Mouse (Mus musculus): ENCODE measurements around the gene Bdkrb1. TPM values are rescaled to one million over a fixed set of nuclear protein-coding genes. Genes with fewer than 3 reads are reported as not detected.

Bdkrb1 gene
- polyA plus RNA-seq, 1 experiment from 2014 or later, result 0.44 TPM

DNA sequence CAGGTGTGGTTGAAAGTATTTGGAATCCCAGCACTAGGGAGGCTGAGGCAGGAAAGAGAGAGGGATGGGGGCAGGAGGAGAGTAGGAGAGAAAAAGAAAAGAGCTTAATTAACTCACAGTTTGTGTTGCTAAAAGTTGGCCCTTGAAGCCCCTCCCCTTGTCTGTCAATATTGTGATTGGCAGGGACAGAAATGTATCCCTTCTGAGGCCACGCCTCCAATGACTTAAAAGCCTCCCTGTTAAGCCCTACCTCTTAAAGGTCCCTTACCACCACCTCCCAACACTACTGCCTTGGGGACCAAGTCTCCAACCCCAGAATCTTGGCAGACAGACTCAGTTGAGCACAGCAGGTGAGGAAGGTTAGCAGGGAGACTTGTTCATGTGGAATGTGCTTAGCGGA lies 30.3 kb upstream of the Bdkrb1 start:
- Histone ChIP-seq H3K4me3 (replicated peaks) (no peak overlapping the region), H3K27me3 (replicated peaks) (no peaks in the 10 kb centered on the region), H3K4me2 (no peak overlapping the region), H3K9me3 (no peaks in the 10 kb centered on the region), H3K27ac (no peak overlapping the region), H3K9ac (no peak overlapping the region), H3K4me1 (no peaks in the 10 kb centered on the region), H3K36me3 (no peaks in the 10 kb centered on the region)
- no peak for ATAC-seq (ENCODE audit: insufficient read depth, low FRiP score, low read depth)
- WGBS, result 86% methylated on average over 2 of the region's 2 CpGs

DNA sequence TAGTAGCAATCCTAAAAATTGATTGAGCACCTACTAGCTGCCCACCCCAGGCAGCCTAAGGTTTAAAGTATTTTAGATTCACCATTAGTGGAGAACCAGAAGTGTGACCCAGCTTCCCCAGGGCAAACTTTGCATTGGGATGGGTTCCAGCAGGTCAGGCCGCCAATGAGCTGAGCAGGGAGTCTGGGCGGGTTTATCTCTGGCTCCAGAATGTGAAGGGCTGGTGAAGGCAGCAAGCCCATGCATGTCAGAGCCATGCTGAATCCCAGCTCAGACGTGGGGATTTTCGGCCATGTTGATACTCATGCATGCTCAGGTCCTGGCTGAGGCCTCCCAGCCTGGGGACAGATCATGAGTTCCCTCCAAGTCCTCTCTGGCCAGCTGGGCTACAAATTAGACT lies 28.5 kb upstream of the Bdkrb1 start:
- Histone ChIP-seq H3K4me1 (no peaks in the 10 kb centered on the region), H3K9me3 (no peaks in the 10 kb centered on the region), H3K27me3 (replicated peaks) (no peaks in the 10 kb centered on the region), H3K9ac (no peak overlapping the region), H3K4me2 (no peak overlapping the region), H3K36me3 (no peaks in the 10 kb centered on the region), H3K27ac (no peak overlapping the region), H3K4me3 (replicated peaks) (no peak overlapping the region)
- WGBS, result 82% methylated on average over 4 of the region's 4 CpGs
- no peak for ATAC-seq (ENCODE audit: insufficient read depth, low FRiP score, low read depth)

DNA sequence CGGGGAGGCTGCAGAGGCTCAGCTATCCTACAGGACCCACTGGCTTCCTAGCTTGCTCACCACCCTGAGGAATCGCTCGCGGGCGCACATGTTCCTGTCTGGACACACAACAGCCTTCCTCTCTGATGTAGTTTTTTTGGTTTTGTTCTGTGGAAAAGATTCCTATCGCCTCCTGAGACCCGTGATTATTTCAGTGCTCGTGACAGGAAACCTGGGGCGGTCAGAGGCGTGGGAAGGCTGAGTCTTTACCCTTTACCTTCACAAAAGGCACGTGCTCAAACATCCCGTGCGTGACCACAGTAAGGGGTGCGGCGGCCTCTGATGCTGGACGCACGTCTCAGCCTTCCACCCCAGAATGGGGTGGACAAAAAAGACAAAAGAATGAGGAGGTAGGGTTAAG lies 22.4 kb upstream of the Bdkrb1 start:
- H3K9ac ChIP-seq, result no peak overlapping the region
- H3K36me3 ChIP-seq, result no peaks in the 10 kb centered on the region
- no peaks in the 10 kb centered on the region for H3K9me3 ChIP-seq
- no peaks in the 10 kb centered on the region for H3K27me3 ChIP-seq (replicated peaks)
- peaks cover 15% of the 10 kb centered on the region for H3K4me1 ChIP-seq
- H3K27ac ChIP-seq, result no peak overlapping the region
- ATAC-seq (ENCODE audit: insufficient read depth, low FRiP score, low read depth), result no peak
- H3K4me3 ChIP-seq (replicated peaks), result no peak overlapping the region
- 73% methylated on average over 17 of the region's 17 CpGs for WGBS
- H3K4me2 ChIP-seq, result no peak overlapping the region

DNA sequence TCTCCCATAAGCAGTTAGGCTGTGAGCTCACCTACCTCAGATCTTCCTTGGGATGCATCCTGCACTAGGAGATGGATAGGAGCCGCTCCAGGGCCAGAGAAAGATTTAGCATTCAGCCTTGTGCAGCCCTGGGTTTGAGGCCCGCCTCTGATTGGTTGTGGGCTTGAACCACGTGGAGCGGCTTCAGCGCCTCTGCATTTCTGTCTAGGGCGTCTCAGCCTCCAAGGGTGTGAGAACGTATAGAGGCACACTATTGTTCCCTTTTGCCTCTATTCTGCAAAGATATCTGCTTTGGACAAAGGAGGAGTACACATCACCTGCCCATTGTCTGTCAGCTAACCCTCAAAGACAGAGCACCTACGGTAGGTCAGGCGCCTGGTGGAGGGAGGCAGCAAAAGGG lies 20.4 kb upstream of the Bdkrb1 start:
- no peak overlapping the region for H3K4me2 ChIP-seq
- no peaks in the 10 kb centered on the region for H3K36me3 ChIP-seq
- 65% methylated on average over 9 of the region's 9 CpGs for WGBS
- no peaks in the 10 kb centered on the region for H3K9me3 ChIP-seq
- H3K4me3 ChIP-seq (replicated peaks), result no peak overlapping the region
- H3K9ac ChIP-seq, result no peak overlapping the region
- no peaks in the 10 kb centered on the region for H3K27me3 ChIP-seq (replicated peaks)
- H3K27ac ChIP-seq, result peak overlapping the region; percentile 35; the same call in 1 of the 2 replicates
- peaks cover 15% of the 10 kb centered on the region for H3K4me1 ChIP-seq
- no peak for ATAC-seq (ENCODE audit: insufficient read depth, low FRiP score, low read depth)

DNA sequence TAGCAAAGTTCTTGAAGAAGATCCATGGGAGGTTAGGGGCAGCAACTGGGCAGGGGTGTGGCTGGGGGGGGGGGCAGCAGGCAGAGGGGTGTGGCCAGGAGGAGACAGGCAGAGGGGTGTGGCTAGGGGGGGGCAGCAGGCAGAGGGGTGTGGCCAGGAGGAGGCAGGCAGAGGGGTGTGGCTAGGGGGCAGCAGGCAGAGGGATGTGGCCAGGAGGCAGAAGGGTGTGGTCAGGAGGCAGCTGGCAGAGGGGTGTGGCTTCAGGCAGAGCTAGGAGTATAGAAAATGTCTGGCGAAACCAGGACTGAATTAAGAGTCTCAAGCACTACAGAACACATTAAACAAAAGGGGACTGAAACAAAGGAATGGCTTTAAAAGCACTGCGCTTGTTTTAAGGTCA lies 19.4 kb upstream of the Bdkrb1 start:
- Histone ChIP-seq H3K4me1 (peaks cover 15% of the 10 kb centered on the region), H3K4me3 (replicated peaks) (no peak overlapping the region), H3K4me2 (peak overlapping the region; percentile 26; the same call in 1 of the 2 replicates), H3K36me3 (no peaks in the 10 kb centered on the region), H3K9ac (no peak overlapping the region), H3K27me3 (replicated peaks) (no peaks in the 10 kb centered on the region), H3K9me3 (no peaks in the 10 kb centered on the region), H3K27ac (peak overlapping the region; percentile 3; the same call in 1 of the 2 replicates)
- 17% methylated on average over 2 of the region's 2 CpGs for WGBS
- ATAC-seq (ENCODE audit: insufficient read depth, low FRiP score, low read depth), result peak; percentile 70

DNA sequence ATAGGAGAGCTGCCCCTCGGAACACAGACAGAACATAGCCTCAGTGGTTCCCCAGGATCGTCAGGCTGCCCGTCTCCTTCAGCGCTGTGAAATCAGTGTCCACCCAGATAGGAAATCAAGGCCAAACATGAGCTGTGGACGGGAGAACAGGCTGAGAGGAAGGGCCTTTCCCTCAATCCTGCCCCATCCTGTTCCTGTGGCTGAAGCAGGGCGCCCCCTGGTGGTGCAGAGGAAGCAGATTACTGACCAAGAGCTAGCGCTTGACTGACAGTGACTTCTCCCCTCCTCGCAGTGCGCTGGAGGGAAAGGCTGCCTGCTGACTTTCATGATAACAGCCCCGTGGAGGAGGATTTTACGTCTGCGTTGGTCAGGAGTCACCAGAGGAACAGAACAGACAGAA lies 18.0 kb upstream of the Bdkrb1 start:
- Histone ChIP-seq H3K9me3 (no peaks in the 10 kb centered on the region), H3K27me3 (replicated peaks) (no peaks in the 10 kb centered on the region), H3K4me3 (replicated peaks) (no peak overlapping the region), H3K4me1 (peaks cover 15% of the 10 kb centered on the region), H3K9ac (no peak overlapping the region), H3K36me3 (no peaks in the 10 kb centered on the region), H3K4me2 (no peak overlapping the region), H3K27ac (no peak overlapping the region)
- 20% methylated on average over 12 of the region's 12 CpGs for WGBS
- no peak for ATAC-seq (ENCODE audit: insufficient read depth, low FRiP score, low read depth)

DNA sequence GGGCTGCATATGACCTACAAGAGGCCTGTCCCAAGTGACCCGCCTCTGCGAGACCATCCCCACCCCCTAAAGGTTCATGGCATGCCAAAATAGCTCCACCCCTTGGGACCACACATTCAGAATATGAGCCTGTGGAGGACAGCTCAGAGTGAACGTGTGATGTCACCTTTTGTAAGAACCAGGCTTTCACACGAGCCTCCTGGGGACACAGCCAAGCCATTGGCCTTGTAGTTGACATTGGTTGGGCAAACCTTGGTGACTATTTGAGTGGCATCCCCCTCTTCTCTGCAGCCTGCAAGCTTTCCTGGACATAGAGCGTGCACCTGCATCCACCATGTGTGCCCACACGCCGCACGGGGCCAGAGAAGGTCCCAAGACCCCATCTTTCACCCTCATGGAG lies 15.4 kb upstream of the Bdkrb1 start:
- H3K36me3 ChIP-seq, result no peaks in the 10 kb centered on the region
- H3K9ac ChIP-seq, result no peak overlapping the region
- peaks cover 14% of the 10 kb centered on the region for H3K4me1 ChIP-seq
- no peaks in the 10 kb centered on the region for H3K27me3 ChIP-seq (replicated peaks)
- no peaks in the 10 kb centered on the region for H3K9me3 ChIP-seq
- WGBS, result 86% methylated on average over 8 of the region's 8 CpGs
- no peak overlapping the region for H3K4me3 ChIP-seq (replicated peaks)
- H3K4me2 ChIP-seq, result no peak overlapping the region
- H3K27ac ChIP-seq, result no peak overlapping the region
- ATAC-seq (ENCODE audit: insufficient read depth, low FRiP score, low read depth), result no peak

DNA sequence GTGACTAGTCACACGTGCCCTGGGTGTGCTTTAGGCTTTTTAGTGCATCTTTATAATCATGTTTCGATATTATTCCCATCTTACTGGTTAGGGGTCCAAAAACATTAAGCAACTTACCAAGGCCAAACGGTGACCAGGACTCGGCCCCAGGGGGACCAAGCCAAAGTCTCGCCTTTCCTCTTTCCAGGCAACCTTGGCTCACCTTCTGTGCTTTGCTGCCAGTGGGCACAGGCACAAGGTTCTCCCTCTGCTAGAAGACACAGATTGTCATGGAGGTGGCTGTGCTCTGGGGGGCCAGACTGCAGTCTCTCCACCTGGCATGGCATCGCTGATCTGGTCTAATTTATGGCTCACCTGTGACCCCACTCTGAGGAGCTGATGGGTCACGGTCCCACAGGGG lies 12.1 kb upstream of the Bdkrb1 start:
- no peak overlapping the region for H3K4me2 ChIP-seq
- 82% methylated on average over 7 of the region's 7 CpGs for WGBS
- no peaks in the 10 kb centered on the region for H3K27me3 ChIP-seq (replicated peaks)
- no peak overlapping the region for H3K9ac ChIP-seq
- ATAC-seq (ENCODE audit: insufficient read depth, low FRiP score, low read depth), result no peak
- H3K27ac ChIP-seq, result no peak overlapping the region
- no peaks in the 10 kb centered on the region for H3K36me3 ChIP-seq
- H3K4me1 ChIP-seq, result no peaks in the 10 kb centered on the region
- H3K9me3 ChIP-seq, result no peaks in the 10 kb centered on the region
- no peak overlapping the region for H3K4me3 ChIP-seq (replicated peaks)

DNA sequence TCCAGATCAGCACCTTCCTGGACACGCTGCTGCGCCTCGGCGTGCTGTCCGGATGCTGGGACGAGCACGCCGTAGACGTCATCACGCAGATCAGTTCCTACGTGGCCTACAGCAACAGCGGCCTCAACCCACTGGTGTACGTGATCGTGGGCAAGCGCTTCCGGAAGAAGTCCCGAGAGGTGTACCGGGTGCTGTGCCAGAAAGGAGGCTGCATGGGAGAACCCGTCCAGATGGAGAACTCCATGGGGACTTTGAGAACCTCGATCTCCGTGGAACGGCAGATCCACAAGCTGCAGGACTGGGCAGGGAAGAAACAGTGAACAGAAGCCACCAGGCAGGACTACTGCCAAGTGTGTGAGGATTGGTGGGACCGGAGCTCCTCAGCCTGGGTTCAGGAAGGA lies 10.5 kb upstream of the Bdkrb1 start:
- no peak for ATAC-seq (ENCODE audit: insufficient read depth, low FRiP score, low read depth)
- Histone ChIP-seq H3K36me3 (no peaks in the 10 kb centered on the region), H3K27ac (no peak overlapping the region), H3K27me3 (replicated peaks) (no peaks in the 10 kb centered on the region), H3K4me3 (replicated peaks) (no peak overlapping the region), H3K4me2 (no peak overlapping the region), H3K4me1 (no peaks in the 10 kb centered on the region), H3K9me3 (no peaks in the 10 kb centered on the region), H3K9ac (no peak overlapping the region)
- WGBS, result 92% methylated on average over 23 of the region's 23 CpGs

DNA sequence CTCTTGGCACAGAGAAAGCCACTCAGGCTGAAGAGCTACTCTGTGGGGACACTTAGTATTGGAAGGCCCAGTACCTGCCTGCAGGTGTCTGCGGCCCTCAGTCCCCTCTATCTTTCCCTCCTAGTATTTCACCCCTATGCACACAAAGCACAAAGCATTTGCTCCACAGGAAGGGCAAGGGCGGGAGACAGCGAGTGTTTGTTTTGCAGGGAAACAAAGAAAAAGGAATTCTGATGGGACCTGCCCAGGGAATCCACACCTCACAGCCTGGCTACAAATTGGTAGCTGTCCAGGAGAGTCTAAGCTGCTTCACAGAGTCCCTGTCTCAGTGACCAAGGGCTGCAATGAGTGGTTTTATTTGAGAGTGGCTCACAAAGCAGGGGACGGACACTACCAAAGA lies 9.4 kb upstream of the Bdkrb1 start:
- H3K4me3 ChIP-seq (replicated peaks), result no peak overlapping the region
- H3K4me1 ChIP-seq, result 0 out of 2 replicates have a peak, but pooled peaks cover 6% of the 10 kb centered on the region
- no peak overlapping the region for H3K9ac ChIP-seq
- no peak for ATAC-seq (ENCODE audit: insufficient read depth, low FRiP score, low read depth)
- H3K4me2 ChIP-seq, result no peak overlapping the region
- 65% methylated on average over 4 of the region's 4 CpGs for WGBS
- no peaks in the 10 kb centered on the region for H3K9me3 ChIP-seq
- H3K27ac ChIP-seq, result no peak overlapping the region
- no peaks in the 10 kb centered on the region for H3K36me3 ChIP-seq
- H3K27me3 ChIP-seq (replicated peaks), result no peaks in the 10 kb centered on the region

DNA sequence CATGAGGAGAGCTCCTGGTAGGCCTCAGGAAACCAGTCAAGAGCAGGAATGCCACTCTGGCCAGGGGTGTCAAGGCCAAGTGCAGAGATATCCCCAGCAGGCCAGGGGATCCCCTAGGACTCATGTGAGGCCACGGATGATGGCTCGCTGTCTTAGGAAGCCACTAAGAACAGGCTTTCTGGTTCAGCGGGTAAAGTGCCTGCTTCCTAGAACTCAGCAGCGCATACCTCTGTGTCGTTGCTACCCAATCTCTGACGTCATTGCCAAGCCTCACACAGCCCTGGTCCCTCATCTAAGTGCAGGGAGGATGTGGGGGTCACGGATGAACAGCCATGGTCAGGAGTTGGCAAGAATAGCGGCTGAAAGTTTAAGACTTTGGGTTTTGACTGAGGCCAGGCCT lies 5.8 kb upstream of the Bdkrb1 start:
- Histone ChIP-seq H3K4me2 (no peak overlapping the region), H3K27me3 (replicated peaks) (no peaks in the 10 kb centered on the region)
- WGBS, result 90% methylated on average over 8 of the region's 8 CpGs

DNA sequence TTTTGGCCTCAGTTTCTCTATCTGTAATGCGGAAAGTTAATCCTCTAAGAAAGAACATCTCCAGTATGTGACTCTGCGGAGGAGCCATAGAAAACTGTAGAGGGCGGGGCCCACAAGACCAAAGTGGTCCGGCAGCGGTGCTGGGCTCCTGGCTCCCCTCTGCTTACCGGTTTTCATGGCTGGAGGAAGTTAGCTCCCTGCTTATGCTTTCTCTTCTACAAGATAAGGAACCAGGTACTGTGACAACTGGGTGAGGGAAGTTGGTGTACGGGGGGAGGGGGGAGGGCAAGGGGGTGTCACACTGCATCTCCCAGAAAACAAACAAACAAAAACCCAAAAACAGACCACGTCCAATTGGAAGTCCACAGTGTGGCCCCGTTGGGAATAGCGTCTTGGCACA lies 4.4 kb upstream of the Bdkrb1 start:
- peaks cover 12% of the 10 kb centered on the region; the same call in 1 of the 2 replicates for H3K4me1 ChIP-seq
- no peak overlapping the region for H3K4me3 ChIP-seq (replicated peaks)
- no peaks in the 10 kb centered on the region for H3K27me3 ChIP-seq (replicated peaks)
- whole genome bisulfite sequencing, result 68% methylated on average over 10 of the region's 10 CpGs
- no peak for ATAC-seq (ENCODE audit: insufficient read depth, low FRiP score, low read depth)
- H3K9ac ChIP-seq, result no peak overlapping the region
- no peak overlapping the region for H3K4me2 ChIP-seq
- H3K9me3 ChIP-seq, result no peaks in the 10 kb centered on the region
- no peaks in the 10 kb centered on the region for H3K36me3 ChIP-seq
- H3K27ac ChIP-seq, result no peak overlapping the region

More for the DNA sequence above, 5.8 kb upstream of the Bdkrb1 start:
- Histone ChIP-seq H3K4me3 (replicated peaks) (no peak overlapping the region), H3K9me3 (no peaks in the 10 kb centered on the region), H3K4me1 (peaks cover 12% of the 10 kb centered on the region; the same call in 1 of the 2 replicates), H3K36me3 (no peaks in the 10 kb centered on the region), H3K27ac (no peak overlapping the region), H3K9ac (no peak overlapping the region)
- no peak for ATAC-seq (ENCODE audit: insufficient read depth, low FRiP score, low read depth)

DNA sequence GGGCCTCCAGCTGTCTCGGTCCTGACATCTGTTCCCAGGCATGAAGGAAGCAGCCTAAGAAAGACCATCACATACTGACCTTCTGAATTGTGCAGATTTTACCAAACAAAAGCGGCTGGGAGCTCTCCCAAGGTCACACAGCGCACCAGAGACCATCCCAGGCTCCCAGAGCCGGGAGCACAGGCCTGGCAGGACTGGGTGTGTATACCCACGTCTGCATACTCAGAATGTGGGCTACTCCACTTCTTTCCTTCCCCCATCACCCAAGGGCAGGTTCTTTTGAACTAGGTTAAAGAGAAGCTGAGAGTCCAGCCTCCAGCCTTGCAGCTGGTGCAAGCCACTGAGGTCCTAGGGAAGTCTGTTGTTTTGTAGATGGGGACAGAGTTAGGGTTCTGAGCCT lies 3.8 kb upstream of the Bdkrb1 start:
- no peaks in the 10 kb centered on the region for H3K36me3 ChIP-seq
- H3K4me1 ChIP-seq, result peaks cover 12% of the 10 kb centered on the region; the same call in 1 of the 2 replicates
- no peak overlapping the region for H3K4me3 ChIP-seq (replicated peaks)
- WGBS, result 45% methylated on average over 5 of the region's 5 CpGs
- ATAC-seq (ENCODE audit: insufficient read depth, low FRiP score, low read depth), result no peak
- H3K27me3 ChIP-seq (replicated peaks), result no peaks in the 10 kb centered on the region
- no peak overlapping the region for H3K27ac ChIP-seq
- H3K9ac ChIP-seq, result no peak overlapping the region
- no peak overlapping the region for H3K4me2 ChIP-seq
- H3K9me3 ChIP-seq, result no peaks in the 10 kb centered on the region

Measured in stomach, embryonic 15.5 days (tissue).